Mouse (Mus musculus) stomach, postnatal 0 days (tissue): ENCODE measurements around the gene Dock4. TPM values are rescaled to one million over a fixed set of nuclear protein-coding genes. Genes with fewer than 3 reads are reported as not detected.

Source experiments
- ATAC-seq: fragments of 200-750 bp; cut with Nextera tagmentation; 2 replicates; pipeline ENCODE4 v1.8.0; 2017; ENCODE audit not compliant: low FRiP score, low TSS enrichment
- DNase-seq: peaks from one replicate; pipeline ENCODE4 v3.0.0-alpha.2; 2016; ENCODE audit warnings: low spot score
- H3K27ac ChIP-seq: fragments of 300-500 bp; sonication (generic); replicated peaks from 2 replicates; pipeline ENCODE4 v1.5.1; 2014; ENCODE audit warnings: mild to moderate bottlenecking, control low read depth
- H3K27me3 ChIP-seq: fragments of 300-500 bp; sonication (generic); 2 replicates; pipeline ENCODE4 v1.6.1; 2014; ENCODE audit warnings: low read length; ENCODE audit not compliant: control insufficient read depth, insufficient read depth
- H3K36me3 ChIP-seq: fragments of 300-500 bp; sonication (generic); 2 replicates; pipeline ENCODE4 v1.6.1; 2014; ENCODE audit warnings: low read length, mixed read lengths; ENCODE audit not compliant: control insufficient read depth, insufficient read depth
- H3K4me1 ChIP-seq: fragments of 300-500 bp; sonication (generic); replicated peaks from 2 replicates; pipeline ENCODE4 v1.6.1; 2014; ENCODE audit warnings: antibody characterized with exemption; ENCODE audit not compliant: control insufficient read depth, insufficient read depth
- H3K4me2 ChIP-seq: fragments of 300-500 bp; sonication (generic); replicated peaks from 2 replicates; pipeline ENCODE4 v1.6.1; 2014; ENCODE audit warnings: low read depth, mild to moderate bottlenecking, control low read depth, moderate library complexity
- H3K4me3 ChIP-seq: fragments of 300-500 bp; sonication (generic); 2 replicates; pipeline ENCODE4 v1.5.1; 2014; ENCODE audit warnings: low read depth, low read length, control low read depth
- H3K9ac ChIP-seq: fragments of 300-500 bp; sonication (generic); 2 replicates; pipeline ENCODE4 v1.6.1; 2014; ENCODE audit warnings: mild to moderate bottlenecking, low read length, control low read depth, mixed read lengths
- H3K9me3 ChIP-seq: fragments of 300-500 bp; sonication (generic); 2 replicates; pipeline ENCODE4 v1.6.1; 2016; ENCODE audit warnings: low read length; ENCODE audit not compliant: control insufficient read depth
- CTCF ChIP-seq: IDR thresholded peaks from 2 replicates; pipeline ENCODE4 v1.5.1; 2016; ENCODE audit warnings: antibody characterized with exemption, low read depth, mild to moderate bottlenecking, moderate library complexity
- EP300 ChIP-seq: optimal IDR thresholded peaks from 2 replicates; pipeline ENCODE3; 2016; ENCODE audit warnings: antibody characterized with exemption
- WGBS: fragments of 180-500 bp; shearing (Covaris S2); extraction: QIAGEN DNeasy Blood & Tissue Kit; methylation state at CpG from one replicate; pipeline ENCODE4 v1.1.7; 2014; 5-methylcytosine and 5-hydroxymethylcytosine counted together
- polyA plus RNA-seq: library from polyadenylated mRNA; unstranded; fragments of >200 nt; fragmentation: Nextera tagmentation; extraction: Ambion mirVana; gene quantifications from 2 replicates; pipeline ENCODE4 v1.2.1, GENCODE M21; 2015

The Dock4 gene
- polyA plus RNA-seq, 1 experiment from 2014 or later, result 3.1 TPM

- Histone ChIP-seq H3K27ac (no peak overlapping the region), H3K4me1 (no peaks in the 10 kb centered on the region), H3K4me3 (no peak overlapping the region), H3K9me3 (no peaks in the 10 kb centered on the region), H3K4me2 (no peak overlapping the region), H3K9ac (no peak overlapping the region), H3K36me3 (no peaks in the 10 kb centered on the region), H3K27me3 (no peaks in the 10 kb centered on the region)
- ATAC-seq (no peak), DNase-seq (no peak)
- TF ChIP-seq EP300 (no peak), CTCF (no peak)
- 91% methylated on average over 6 of the region's 6 CpGs for WGBS
Measured at GRCm38 (mm10) chr12:40635991-40636390, 190.2 kb downstream of the Dock4 start.

DNA sequence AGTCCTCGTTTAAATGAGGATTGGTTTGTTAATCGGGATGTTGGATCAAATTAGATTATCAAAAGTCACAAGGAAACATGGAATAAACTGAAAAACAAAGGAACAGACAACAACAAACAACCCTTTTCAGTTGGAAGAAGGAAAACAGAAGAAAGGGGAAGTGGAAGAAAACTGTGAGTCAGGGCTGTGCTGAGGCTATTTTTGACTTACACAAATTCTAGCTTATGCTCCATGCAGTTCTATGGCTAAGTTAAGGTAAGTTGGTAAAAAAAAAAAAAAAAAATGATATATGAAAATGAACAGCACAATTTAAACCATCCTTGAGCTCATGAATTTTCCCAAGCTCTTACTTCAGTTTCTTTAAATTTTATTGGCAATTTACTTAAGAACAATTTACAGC lies 191.7 kb downstream of the Dock4 start:
- TF ChIP-seq EP300, result no peak
- Histone ChIP-seq H3K9ac (no peak overlapping the region), H3K9me3 (no peaks in the 10 kb centered on the region), H3K4me2 (no peak overlapping the region), H3K4me3 (no peak overlapping the region), H3K27ac (no peak overlapping the region), H3K4me1 (no peaks in the 10 kb centered on the region), H3K36me3 (no peaks in the 10 kb centered on the region), H3K27me3 (no peaks in the 10 kb centered on the region)
- ATAC-seq (no peak), DNase-seq (no peak)
- 89% methylated on average over 2 of the region's 2 CpGs for WGBS

- H3K4me3 ChIP-seq, result no peak overlapping the region
- DNase-seq (no peak), ATAC-seq (no peak)
- H3K9me3 ChIP-seq, result no peaks in the 10 kb centered on the region
- no peak overlapping the region for H3K4me2 ChIP-seq
- no peak overlapping the region for H3K9ac ChIP-seq
- 86% methylated on average over 6 of the region's 6 CpGs for WGBS
- no peaks in the 10 kb centered on the region for H3K4me1 ChIP-seq
- H3K36me3 ChIP-seq, result no peaks in the 10 kb centered on the region
- TF ChIP-seq CTCF (no peak), EP300 (no peak)
- H3K27me3 ChIP-seq, result no peaks in the 10 kb centered on the region
- H3K27ac ChIP-seq, result no peak overlapping the region
Measured at GRCm38 (mm10) chr12:40645869-40646268, 200.1 kb downstream of the Dock4 start.

DNA sequence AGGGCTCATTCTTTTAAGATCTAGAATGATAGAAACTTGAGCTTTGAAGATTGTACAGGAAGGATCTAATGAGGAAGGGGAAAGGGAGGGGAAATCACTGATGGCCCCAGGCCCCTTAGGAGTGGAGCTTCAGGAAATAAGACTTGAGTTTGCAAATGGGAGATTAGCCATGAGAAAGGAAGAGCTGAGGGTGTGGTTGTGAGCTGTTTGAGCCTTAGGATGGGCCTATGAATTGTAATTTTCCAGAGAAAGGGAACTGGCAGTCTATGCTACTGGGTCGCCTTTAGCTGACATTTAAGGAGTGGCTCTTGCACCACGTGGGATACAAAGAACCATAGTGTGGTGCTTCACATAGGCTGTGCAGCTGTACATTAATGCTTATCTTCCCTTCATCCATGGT lies 208.6 kb downstream of the Dock4 start:
- DNase-seq, result no peak
- no peak for TF ChIP-seq EP300
- TF ChIP-seq CTCF, result no peak
- no peak for ATAC-seq
- Histone ChIP-seq H3K27me3 (no peaks in the 10 kb centered on the region), H3K4me1 (no peaks in the 10 kb centered on the region), H3K4me2 (no peak overlapping the region), H3K9ac (no peak overlapping the region), H3K27ac (no peak overlapping the region), H3K4me3 (no peak overlapping the region), H3K36me3 (no peaks in the 10 kb centered on the region), H3K9me3 (no peaks in the 10 kb centered on the region)
- WGBS, result 62% methylated on average over 2 of the region's 2 CpGs

- no peak for ATAC-seq
- H3K4me3 ChIP-seq, result no peak overlapping the region
- no peaks in the 10 kb centered on the region for H3K36me3 ChIP-seq
- H3K4me1 ChIP-seq, result no peaks in the 10 kb centered on the region
- H3K9ac ChIP-seq, result no peak overlapping the region
- no peaks in the 10 kb centered on the region for H3K27me3 ChIP-seq
- TF ChIP-seq CTCF, result no peak
- TF ChIP-seq EP300, result no peak
- WGBS, result 88% methylated on average over 2 of the region's 2 CpGs
- no peak for DNase-seq
- H3K27ac ChIP-seq, result no peak overlapping the region
- no peak overlapping the region for H3K4me2 ChIP-seq
- no peaks in the 10 kb centered on the region for H3K9me3 ChIP-seq
Measured at GRCm38 (mm10) chr12:40655861-40656260, 210.1 kb downstream of the Dock4 start.

GRCm38 (mm10) chr12:40656438-40656837 lies 210.7 kb downstream of the Dock4 start:
- Histone ChIP-seq H3K4me1 (no peaks in the 10 kb centered on the region), H3K4me3 (no peak overlapping the region), H3K9ac (no peak overlapping the region), H3K9me3 (no peaks in the 10 kb centered on the region), H3K4me2 (no peak overlapping the region), H3K27me3 (no peaks in the 10 kb centered on the region), H3K27ac (no peak overlapping the region), H3K36me3 (no peaks in the 10 kb centered on the region)
- WGBS, result 62% methylated on average over 5 of the region's 5 CpGs
- no peak for TF ChIP-seq CTCF
- no peak for TF ChIP-seq EP300
- ATAC-seq (no peak), DNase-seq (no peak)
